Mouse (Mus musculus) stomach, postnatal 0 days (tissue): ENCODE measurements around the gene B3galnt2.
"Not testable (repeated sequence)": the region's sequence is repeated elsewhere in the genome, so short reads cannot be mapped to it uniquely, and the experiment has no call there.

Experiments used
- CTCF ChIP-seq: IDR thresholded peaks from 2 replicates; pipeline ENCODE4 v1.5.1; 2016; ENCODE audit warnings: antibody characterized with exemption, low read depth, mild to moderate bottlenecking, moderate library complexity
- EP300 ChIP-seq: optimal IDR thresholded peaks from 2 replicates; pipeline ENCODE3; 2016; ENCODE audit warnings: antibody characterized with exemption

DNA sequence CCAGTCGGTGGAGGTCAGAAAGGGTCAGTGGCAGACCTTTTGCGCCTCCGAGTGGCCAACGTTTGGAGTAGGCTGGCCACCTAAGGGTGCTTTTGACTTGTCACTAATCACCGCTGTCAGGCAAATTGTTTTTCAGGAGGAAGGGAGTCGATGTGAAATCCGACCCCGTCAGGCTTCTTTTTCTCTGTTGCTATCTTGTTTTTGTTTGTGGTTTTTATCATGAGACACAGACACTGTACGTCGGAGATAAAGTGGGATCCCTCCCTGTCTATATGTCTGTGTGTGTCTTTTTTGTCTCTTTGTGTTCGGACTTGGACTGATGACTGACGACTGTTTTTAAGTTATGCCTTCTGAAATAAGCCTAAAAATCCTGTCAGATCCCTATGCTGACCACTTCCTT lies 67.1 kb downstream of the B3galnt2 start:
- TF ChIP-seq CTCF, EP300: not testable (repeated sequence)
